Mouse (Mus musculus) midbrain, embryonic 12.5 days (tissue): Measurements from ENCODE around the gene Ndufb10. TPM values are rescaled to one million over a fixed set of nuclear protein-coding genes. Genes with fewer than 3 reads are reported as not detected.
A peak's percentile ranks its signal among the peaks of the same experiment; 100 is the strongest.

Source experiments
- ATAC-seq: fragments of 200-750 bp; cut with Nextera tagmentation; 2 replicates; pipeline ENCODE4 v1.8.0; 2017; ENCODE audit warnings: low read depth, moderate TSS enrichment, moderate library complexity; ENCODE audit not compliant: low FRiP score
- H3K27ac ChIP-seq: fragments of 300-500 bp; sonication (generic); replicated peaks from 2 replicates; pipeline ENCODE4 v1.5.1; 2016; ENCODE audit warnings: mild to moderate bottlenecking
- H3K27me3 ChIP-seq: fragments of 300-500 bp; sonication (generic); 2 replicates; pipeline ENCODE4 v1.6.1; 2016; ENCODE audit warnings: mild to moderate bottlenecking
- H3K36me3 ChIP-seq: fragments of 300-500 bp; sonication (generic); 2 replicates; pipeline ENCODE4 v1.6.1; 2016
- H3K4me1 ChIP-seq: fragments of 300-500 bp; sonication (generic); 2 replicates; pipeline ENCODE4 v1.6.1; 2016
- H3K4me2 ChIP-seq: fragments of 300-500 bp; sonication (generic); replicated peaks from 2 replicates; pipeline ENCODE4 v1.6.1; 2016; ENCODE audit warnings: mild to moderate bottlenecking, moderate library complexity
- H3K4me3 ChIP-seq: fragments of 300-500 bp; sonication (generic); 2 replicates; pipeline ENCODE4 v1.5.1; 2016; ENCODE audit warnings: mild to moderate bottlenecking
- H3K9ac ChIP-seq: fragments of 300-500 bp; sonication (generic); replicated peaks from 2 replicates; pipeline ENCODE4 v1.6.1; 2016; ENCODE audit warnings: mild to moderate bottlenecking, moderate library complexity
- H3K9me3 ChIP-seq: fragments of 300-500 bp; sonication (generic); 2 replicates; pipeline ENCODE4 v1.6.1; 2016; ENCODE audit warnings: mild to moderate bottlenecking
- WGBS: fragments of 180-500 bp; shearing (Covaris S2); methylation state at CpG from one replicate; pipeline ENCODE4 v1.1.7; 2016; 5-methylcytosine and 5-hydroxymethylcytosine counted together
- polyA plus RNA-seq: library from polyadenylated mRNA; unstranded; fragments of >200 nt; fragmentation: Nextera tagmentation; extraction: Ambion mirVana; gene quantifications from 2 replicates; pipeline ENCODE4 v1.2.1, GENCODE M21; 2016

The Ndufb10 gene
- polyA plus RNA-seq, 1 experiment from 2014 or later: 205 TPM

GRCm38 (mm10) chr17:24676187-24676586 is 48.1 kb downstream of the Ndufb10 start:
- H3K9ac ChIP-seq: no peak overlapping the region
- no peaks in the 10 kb centered on the region for H3K27me3 ChIP-seq
- H3K36me3 ChIP-seq: peaks cover 57% of the 10 kb centered on the region
- H3K4me3 ChIP-seq: no peak overlapping the region
- no peak for ATAC-seq
- WGBS: 61% methylated on average over 2 of the region's 2 CpGs
- H3K4me1 ChIP-seq: peaks cover 12% of the 10 kb centered on the region
- H3K27ac ChIP-seq: no peak overlapping the region
- H3K4me2 ChIP-seq: no peak overlapping the region
- no peaks in the 10 kb centered on the region for H3K9me3 ChIP-seq

- WGBS: 89% methylated on average over 7 of the region's 7 CpGs
- ATAC-seq: no peak
- H3K27ac ChIP-seq: no peak overlapping the region
- H3K4me2 ChIP-seq: no peak overlapping the region
- no peaks in the 10 kb centered on the region for H3K27me3 ChIP-seq
- H3K9ac ChIP-seq: no peak overlapping the region
- H3K4me3 ChIP-seq: no peak overlapping the region
- peaks cover 38% of the 10 kb centered on the region for H3K36me3 ChIP-seq
- peaks cover 24% of the 10 kb centered on the region for H3K4me1 ChIP-seq
- H3K9me3 ChIP-seq: no peaks in the 10 kb centered on the region
Observed at GRCm38 (mm10) chr17:24674277-24674676, 50.0 kb downstream of the Ndufb10 start.

- 45% methylated on average over 5 of the region's 5 CpGs for WGBS
- Histone ChIP-seq H3K4me1 (peaks cover 31% of the 10 kb centered on the region), H3K27me3 (no peaks in the 10 kb centered on the region), H3K4me2 (peak overlapping the region; percentile 19; the same call in 1 of the 2 replicates), H3K4me3 (no peak overlapping the region), H3K36me3 (peaks cover 17% of the 10 kb centered on the region), H3K27ac (no peak overlapping the region), H3K9ac (no peak overlapping the region), H3K9me3 (no peaks in the 10 kb centered on the region)
- no peak for ATAC-seq
Observed at GRCm38 (mm10) chr17:24672141-24672540, 52.1 kb downstream of the Ndufb10 start.

Other genes with a start within 250 kb of the Ndufb10 start
- gene Mlst8, start 245.4 kb downstream of the Ndufb10 start, polyA plus RNA-seq: 37.0 TPM in 2 replicates
- 20.2 and 23.0 TPM in 2 replicates for gene Caskin1, start 235.9 kb downstream of the Ndufb10 start, polyA plus RNA-seq
- gene Traf7, start 196.5 kb downstream of the Ndufb10 start, polyA plus RNA-seq: 92.4 and 94.9 TPM in 2 replicates
- 1.9 and 2.2 TPM in 2 replicates for gene Rab26, start 190.3 kb downstream of the Ndufb10 start, polyA plus RNA-seq
- gene Pkd1, start 174.6 kb downstream of the Ndufb10 start, polyA plus RNA-seq: 25.1 and 27.1 TPM in 2 replicates
- gene Tsc2, start 91.8 kb downstream of the Ndufb10 start, polyA plus RNA-seq: 82.2 and 89.6 TPM in 2 replicates
- gene Nthl1, start 91.8 kb downstream of the Ndufb10 start, polyA plus RNA-seq: 14.3 and 14.9 TPM in 2 replicates
- gene Slc9a3r2, start 74.2 kb downstream of the Ndufb10 start, polyA plus RNA-seq: 26.4 and 33.8 TPM in 2 replicates
- not detected in 2 replicates for gene Npw, start 66.0 kb downstream of the Ndufb10 start, polyA plus RNA-seq
- 23.5 and 25.0 TPM in 2 replicates for gene Zfp598, start 54.8 kb downstream of the Ndufb10 start, polyA plus RNA-seq
- 27.6 and 31.7 TPM in 2 replicates for gene Syngr3, start 34.5 kb downstream of the Ndufb10 start, polyA plus RNA-seq
- gene Gfer, start 28.3 kb downstream of the Ndufb10 start, polyA plus RNA-seq: 43.9 and 48.4 TPM in 2 replicates
- gene Noxo1, start 28.2 kb downstream of the Ndufb10 start, polyA plus RNA-seq: 1.7 and 2.2 TPM in 2 replicates
- 86.8 and 97.6 TPM in 2 replicates for gene Tbl3, start 16.8 kb downstream of the Ndufb10 start, polyA plus RNA-seq
- gene Rnf151, start 6.4 kb downstream of the Ndufb10 start, polyA plus RNA-seq: 0.24 TPM in 1 of 2 replicates, not detected in the other
- gene Rps2, start 6.4 kb downstream of the Ndufb10 start, polyA plus RNA-seq: 892 and 929 TPM in 2 replicates
- gene Rpl3l, start 3.3 kb upstream of the Ndufb10 start, polyA plus RNA-seq: not detected in 2 replicates
- gene Msrb1, start 12.2 kb upstream of the Ndufb10 start, polyA plus RNA-seq: 18.4 and 20.8 TPM in 2 replicates
- 0.41 and 0.63 TPM in 2 replicates for gene Hs3st6, start 28.5 kb upstream of the Ndufb10 start, polyA plus RNA-seq
- gene Meiob, start 79.8 kb upstream of the Ndufb10 start, polyA plus RNA-seq: not detected in 2 replicates
- 29.4 and 31.2 TPM in 2 replicates for gene Hagh, start 115.7 kb upstream of the Ndufb10 start, polyA plus RNA-seq
- 18.1 and 20.5 TPM in 2 replicates for gene Fahd1, start 125.9 kb upstream of the Ndufb10 start, polyA plus RNA-seq
- 0.17 and 0.27 TPM in 2 replicates for gene Igfals, start 141.5 kb upstream of the Ndufb10 start, polyA plus RNA-seq
- 64.0 and 70.3 TPM in 2 replicates for gene Nubp2, start 161.9 kb upstream of the Ndufb10 start, polyA plus RNA-seq
- gene Spsb3, start 162.2 kb upstream of the Ndufb10 start, polyA plus RNA-seq: 52.8 and 52.9 TPM in 2 replicates
- 42.6 and 43.6 TPM in 2 replicates for gene Eme2, start 170.6 kb upstream of the Ndufb10 start, polyA plus RNA-seq
- 88.0 and 89.8 TPM in 2 replicates for gene Mrps34, start 170.6 kb upstream of the Ndufb10 start, polyA plus RNA-seq
- 43.2 and 54.2 TPM in 2 replicates for gene Nme3, start 172.0 kb upstream of the Ndufb10 start, polyA plus RNA-seq
- gene Mapk8ip3, start 212.5 kb upstream of the Ndufb10 start, polyA plus RNA-seq: 78.7 and 80.0 TPM in 2 replicates
- gene Jpt2, start 236.2 kb upstream of the Ndufb10 start, polyA plus RNA-seq: 279 and 292 TPM in 2 replicates